Mouse (Mus musculus): ENCODE measurements around the gene Phrf1.

Phrf1 gene

GRCm38 (mm10) chr7:141228279-141229067 is at the start of gene Phrf1:
Phrf1 (plus strand) TSS chr7:141228784.
- DNase-seq: peak; percentile 98 to 99

- no peak for DNase-seq
These were observed 40.4 kb upstream of the Phrf1 start for GRCm38 (mm10) chr7:141188194-141188593.

- DNase-seq: no peak
These were observed 39.9 kb upstream of the Phrf1 start for GRCm38 (mm10) chr7:141188733-141189132.

- no peak for DNase-seq
These were observed 38.4 kb upstream of the Phrf1 start for GRCm38 (mm10) chr7:141190220-141190619.

- no peak for DNase-seq
These were observed 37.5 kb upstream of the Phrf1 start for GRCm38 (mm10) chr7:141191036-141191435.

GRCm38 (mm10) chr7:141191796-141192685 is 36.5 kb upstream of the Phrf1 start:
- DNase-seq: peak; percentile 26 to 40

GRCm38 (mm10) chr7:141192776-141193347 is 35.7 kb upstream of the Phrf1 start:
- DNase-seq: peak; percentile 22 to 32

GRCm38 (mm10) chr7:141193348-141193856 is 35.2 kb upstream of the Phrf1 start:
- peak in 1 of 2 experiments; percentile 64 for DNase-seq

GRCm38 (mm10) chr7:141193948-141194347 is 34.6 kb upstream of the Phrf1 start, which contains the start of the genes Hras and Lrrc56:
Hras (minus strand) TSS chr7:141194005.
Lrrc56 (plus strand) TSS chr7:141194157.
- DNase-seq: peak; percentile 99

- DNase-seq: no peak
These were observed 34.2 kb upstream of the Phrf1 start for GRCm38 (mm10) chr7:141194409-141194808.

GRCm38 (mm10) chr7:141194830-141195229 is 33.8 kb upstream of the Phrf1 start:
- DNase-seq: peak; percentile 85 to 93

- no peak for DNase-seq
These were observed 32.8 kb upstream of the Phrf1 start for GRCm38 (mm10) chr7:141195754-141196153.

- no peak for DNase-seq
These were observed 31.8 kb upstream of the Phrf1 start for GRCm38 (mm10) chr7:141196619-141197282.

- DNase-seq: no peak
These were observed 30.5 kb upstream of the Phrf1 start for GRCm38 (mm10) chr7:141198121-141198520.

GRCm38 (mm10) chr7:141204546-141204945 is 24.0 kb upstream of the Phrf1 start:
- DNase-seq: no peak

GRCm38 (mm10) chr7:141205504-141205903 is 23.1 kb upstream of the Phrf1 start:
- no peak for DNase-seq

- no peak for DNase-seq
These were observed 22.2 kb upstream of the Phrf1 start for GRCm38 (mm10) chr7:141206182-141206937.

GRCm38 (mm10) chr7:141209526-141209925 is 19.1 kb upstream of the Phrf1 start:
- no peak for DNase-seq

GRCm38 (mm10) chr7:141210137-141210536 is 18.4 kb upstream of the Phrf1 start:
- DNase-seq: no peak

GRCm38 (mm10) chr7:141210606-141211131 is 17.9 kb upstream of the Phrf1 start:
- no peak for DNase-seq

GRCm38 (mm10) chr7:141213133-141213532 is 15.5 kb upstream of the Phrf1 start:
- no peak for DNase-seq

All from cerebellum, postnatal 14 days (tissue).